Mouse (Mus musculus) bone marrow macrophage, adult 2 months (primary cell): Measurements from ENCODE around the gene Hist1h3a.

ENCODE experiments used
- CTCF ChIP-seq: IDR thresholded peaks from 2 replicates; pipeline ENCODE4 v1.5.1; 2012; ENCODE audit warnings: low read depth, mild to moderate bottlenecking, low read length, moderate library complexity
- POLR2A ChIP-seq: IDR thresholded peaks from 2 replicates; pipeline ENCODE4 v1.6.1; 2012; ENCODE audit warnings: mild to moderate bottlenecking, low read depth, low read length, borderline replicate concordance

GRCm38 (mm10) chr13:23768834-23769397, 6.7 kb upstream of the Hist1h3a start:
- TF ChIP-seq CTCF (no peak), POLR2A (no peak)
